ENCODE assay signal across 23 mouse cellular contexts in genomic region chr5:102626671-102627070, GRCm38 (mm10).
"Had no signal": no experiment of that assay in that cellular context is flagged by ENCODE, and none has a peak within 500 bp of the region (broad histone marks: within the 10 kb centered on the region; RNA-seq: fewer than 3 reads in every experiment).

No protein-coding gene starts in this region.

- H3K4me2 ChIP-seq: limb, embryonic 13.5 days; liver, embryonic 11.5 days; lung, embryonic 15.5 days; midbrain, embryonic 11.5 days; midbrain, embryonic 15.5 days; neural tube, embryonic 12.5 days; neural tube, embryonic 15.5 days had no signal

- H3K27me3 ChIP-seq: limb, embryonic 13.5 days; lung, embryonic 15.5 days; midbrain, embryonic 15.5 days; neural tube, embryonic 12.5 days had no signal

- H3K36me3 ChIP-seq: limb, embryonic 10.5 days; limb, embryonic 13.5 days; lung, embryonic 15.5 days; midbrain, embryonic 15.5 days; neural tube, embryonic 12.5 days; neural tube, embryonic 15.5 days had no signal

- H3K9ac ChIP-seq: limb, embryonic 13.5 days; liver, embryonic 14.5 days; liver, postnatal 0 days; lung, embryonic 15.5 days; midbrain, embryonic 15.5 days; neural tube, embryonic 12.5 days; neural tube, embryonic 15.5 days had no signal

- H3K9me3 ChIP-seq: limb, embryonic 10.5 days; limb, embryonic 13.5 days; lung, embryonic 15.5 days; midbrain, embryonic 15.5 days; neural tube, embryonic 12.5 days; neural tube, embryonic 15.5 days had no signal

- DNase-seq: layer of hippocampus, adult 9-11 months; liver, postnatal 0 days; lung, postnatal 14 days; lung, postnatal 4 days; right cerebral cortex, adult 18-20 months; right cerebral cortex, postnatal 14 days; right cerebral cortex, postnatal 4 days; thymus, adult 2 months; thymus, postnatal 14 days; thymus, postnatal 4 days had no signal

- H3K4me3 ChIP-seq: layer of hippocampus, adult 2 months; limb, embryonic 10.5 days; limb, embryonic 13.5 days; lung, embryonic 15.5 days; midbrain, embryonic 15.5 days; neural tube, embryonic 12.5 days; neural tube, embryonic 15.5 days had no signal

- H3K27ac ChIP-seq: layer of hippocampus, adult 2 months; limb, embryonic 10.5 days; limb, embryonic 13.5 days; liver, embryonic 14.5 days; lung, embryonic 15.5 days; midbrain, embryonic 15.5 days; neural tube, embryonic 12.5 days; neural tube, embryonic 15.5 days; stomach, postnatal 0 days had no signal

- H3K4me1 ChIP-seq: limb, embryonic 13.5 days; lung, embryonic 15.5 days; midbrain, embryonic 15.5 days; neural tube, embryonic 12.5 days; neural tube, embryonic 15.5 days had no signal

- ATAC-seq: inflammation-experienced regulatory T-cells, adult 6 months; intestine, embryonic 16.5 days; liver, postnatal 0 days; midbrain, embryonic 15.5 days had no signal
